Mouse (Mus musculus): ENCODE data around the gene Pde1a. TPM values are rescaled to one million over a fixed set of nuclear protein-coding genes. Genes with fewer than 3 reads are reported as not detected.

The Pde1a gene
- polyA plus RNA-seq, 1 experiment from 2014 or later: 37.5 TPM

DNA sequence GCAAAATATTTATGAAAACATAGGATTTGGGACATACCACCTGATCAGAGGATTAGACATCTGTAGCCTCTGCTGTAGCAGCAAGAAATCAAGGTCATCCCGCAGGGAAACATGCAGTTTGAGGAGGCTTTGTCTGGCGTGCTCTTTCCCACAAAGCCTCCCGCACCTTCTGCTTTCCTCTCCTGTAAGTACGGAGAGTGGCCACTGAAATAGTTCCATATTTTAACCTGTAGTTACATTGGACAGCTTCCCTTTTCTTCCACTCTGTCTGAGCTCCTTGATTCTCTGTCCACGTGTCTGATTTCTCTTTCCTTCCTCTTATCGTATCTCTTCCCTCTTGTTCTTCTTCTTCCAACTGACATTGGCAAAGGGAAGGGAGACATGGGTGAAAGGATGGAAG is 20.8 kb upstream of the Pde1a start:
- DNase-seq (ENCODE audit: low spot score) (no peak), ATAC-seq (replicated peaks; ENCODE audit: low FRiP score, low read depth) (no peak)
- H3K36me3 ChIP-seq (ENCODE audit: insufficient read depth, low read length): no peaks in the 10 kb centered on the region
- H3K4me2 ChIP-seq (ENCODE audit: low read length): no peak overlapping the region
- no peaks in the 10 kb centered on the region for H3K27me3 ChIP-seq (ENCODE audit: insufficient read depth, low read length)
- no peaks in the 10 kb centered on the region for H3K4me1 ChIP-seq (replicated peaks; ENCODE audit: insufficient read depth, low read length)
- no peak for TF ChIP-seq CTCF (IDR thresholded peaks at IDR 0.05; ENCODE audit: low read depth)
- no peak overlapping the region for H3K4me3 ChIP-seq (replicated peaks; ENCODE audit: low read depth, low read length)
- no peak overlapping the region for H3K27ac ChIP-seq
- H3K9me3 ChIP-seq (replicated peaks; ENCODE audit: low read length): no peaks in the 10 kb centered on the region
- WGBS: 85% methylated on average over 6 of the region's 6 CpGs
- no peak overlapping the region for H3K9ac ChIP-seq (ENCODE audit: low read depth, low read length)

DNA sequence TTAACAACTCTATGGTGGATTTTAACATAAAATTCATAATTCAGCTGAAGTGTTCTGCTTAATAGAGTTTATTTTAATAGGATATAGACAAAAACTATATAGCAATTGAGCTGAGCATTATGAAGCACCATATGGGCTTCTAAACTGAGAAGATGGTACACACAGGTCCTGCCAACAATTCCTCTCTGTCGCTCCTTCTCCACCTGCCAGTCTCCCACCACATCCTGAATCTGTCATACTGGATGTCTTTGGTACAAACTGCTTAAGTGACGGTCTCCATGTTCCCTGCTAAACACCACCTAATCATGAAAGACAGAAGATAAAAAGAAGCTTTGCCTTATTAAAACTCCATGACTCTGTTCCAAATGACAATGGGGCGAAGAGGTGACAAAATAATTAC is 20.1 kb upstream of the Pde1a start:
- Histone ChIP-seq H3K9ac (ENCODE audit: low read depth, low read length) (no peak overlapping the region), H3K27me3 (ENCODE audit: insufficient read depth, low read length) (no peaks in the 10 kb centered on the region), H3K9me3 (replicated peaks; ENCODE audit: low read length) (no peaks in the 10 kb centered on the region), H3K36me3 (ENCODE audit: insufficient read depth, low read length) (no peaks in the 10 kb centered on the region), H3K27ac (no peak overlapping the region), H3K4me2 (ENCODE audit: low read length) (no peak overlapping the region), H3K4me1 (replicated peaks; ENCODE audit: insufficient read depth, low read length) (no peaks in the 10 kb centered on the region), H3K4me3 (replicated peaks; ENCODE audit: low read depth, low read length) (no peak overlapping the region)
- 92% methylated on average over 3 of the region's 3 CpGs for WGBS
- ATAC-seq (replicated peaks; ENCODE audit: low FRiP score, low read depth) (no peak), DNase-seq (ENCODE audit: low spot score) (no peak)
- no peak for TF ChIP-seq CTCF (IDR thresholded peaks at IDR 0.05; ENCODE audit: low read depth)

DNA sequence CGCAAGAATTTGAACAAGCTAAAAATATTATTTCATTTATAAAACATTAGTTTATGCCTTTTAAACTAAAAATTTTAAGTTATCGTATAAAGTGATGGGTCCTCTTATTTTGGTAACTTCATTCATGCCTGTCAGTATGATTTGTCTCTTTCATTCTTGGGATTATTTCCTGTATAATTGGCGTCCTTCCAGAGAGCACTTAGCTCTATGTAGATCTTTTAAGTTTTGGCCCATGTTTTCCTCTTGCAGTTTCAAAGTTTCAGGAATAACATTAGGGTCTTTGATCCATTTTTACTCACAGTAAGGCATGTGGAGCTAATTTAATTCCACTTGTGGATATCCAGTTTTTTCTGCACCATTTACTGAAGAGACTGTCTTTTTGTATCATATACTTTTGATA is 5.8 kb upstream of the Pde1a start:
- 77% methylated on average over 3 of the region's 3 CpGs for WGBS
- Histone ChIP-seq H3K4me2 (ENCODE audit: low read length) (no peak overlapping the region), H3K9ac (ENCODE audit: low read depth, low read length) (no peak overlapping the region), H3K4me1 (replicated peaks; ENCODE audit: insufficient read depth, low read length) (no peaks in the 10 kb centered on the region), H3K9me3 (replicated peaks; ENCODE audit: low read length) (no peaks in the 10 kb centered on the region), H3K27me3 (ENCODE audit: insufficient read depth, low read length) (no peaks in the 10 kb centered on the region), H3K4me3 (replicated peaks; ENCODE audit: low read depth, low read length) (no peak overlapping the region), H3K36me3 (ENCODE audit: insufficient read depth, low read length) (no peaks in the 10 kb centered on the region), H3K27ac (no peak overlapping the region)
- TF ChIP-seq CTCF (IDR thresholded peaks at IDR 0.05; ENCODE audit: low read depth): no peak
- DNase-seq (ENCODE audit: low spot score) (no peak), ATAC-seq (replicated peaks; ENCODE audit: low FRiP score, low read depth) (no peak)

DNA sequence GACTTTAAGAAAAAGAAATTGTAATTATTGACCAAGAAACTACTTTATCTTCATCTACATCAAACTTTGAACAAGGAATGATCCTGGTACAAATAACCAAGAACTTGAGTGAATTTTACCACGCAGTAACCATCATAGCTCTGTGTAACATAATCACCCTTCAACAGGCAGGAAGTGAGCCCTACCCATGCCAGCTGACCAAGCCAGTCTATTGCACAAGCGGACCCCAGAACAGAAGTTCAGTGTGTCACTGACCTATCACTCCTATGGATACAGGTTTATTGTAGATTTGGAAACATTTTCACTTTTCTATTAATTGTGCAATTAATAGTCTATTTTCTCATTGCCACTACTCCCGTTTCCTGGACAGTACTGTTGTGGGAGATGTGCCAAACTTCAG is 3.4 kb upstream of the Pde1a start:
- no peaks in the 10 kb centered on the region for H3K36me3 ChIP-seq (ENCODE audit: insufficient read depth, low read length)
- H3K27ac ChIP-seq: no peak overlapping the region
- DNase-seq (ENCODE audit: low spot score): no peak
- H3K4me1 ChIP-seq (replicated peaks; ENCODE audit: insufficient read depth, low read length): 0 out of 2 replicates have a peak, but pooled peaks cover 9% of the 10 kb centered on the region
- TF ChIP-seq CTCF (IDR thresholded peaks at IDR 0.05; ENCODE audit: low read depth): no peak
- 75% methylated on average over 3 of the region's 3 CpGs for WGBS
- no peaks in the 10 kb centered on the region for H3K27me3 ChIP-seq (ENCODE audit: insufficient read depth, low read length)
- H3K4me3 ChIP-seq (replicated peaks; ENCODE audit: low read depth, low read length): no peak overlapping the region
- no peaks in the 10 kb centered on the region for H3K9me3 ChIP-seq (replicated peaks; ENCODE audit: low read length)
- ATAC-seq (replicated peaks; ENCODE audit: low FRiP score, low read depth): no peak
- H3K9ac ChIP-seq (ENCODE audit: low read depth, low read length): no peak overlapping the region
- no peak overlapping the region for H3K4me2 ChIP-seq (ENCODE audit: low read length)

DNA sequence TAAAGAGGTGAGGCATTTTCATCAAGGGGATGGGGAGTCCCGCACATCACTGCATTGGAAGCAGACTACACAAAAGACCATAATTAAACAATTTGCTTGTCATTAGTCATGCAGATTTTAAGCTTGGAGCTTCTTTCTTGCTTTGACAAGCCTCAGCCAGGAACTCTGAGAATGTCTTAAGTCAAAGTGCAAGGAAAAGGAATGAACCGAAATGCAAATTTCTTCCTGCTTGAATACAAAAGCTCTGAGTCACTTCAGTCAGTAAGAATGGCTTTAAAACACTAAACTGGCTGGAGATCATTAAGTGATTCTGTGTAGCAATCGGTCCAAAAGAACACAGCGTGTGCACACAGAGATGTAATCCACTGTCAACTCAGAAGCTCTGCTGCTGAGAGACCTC is 2.6 kb downstream of the Pde1a start:
- Histone ChIP-seq H3K4me2 (ENCODE audit: low read length) (0 out of 2 replicates have a peak overlapping the region, but pooled peaks have one; percentile 2), H3K9ac (ENCODE audit: low read depth, low read length) (no peak overlapping the region), H3K4me1 (replicated peaks; ENCODE audit: insufficient read depth, low read length) (0 out of 2 replicates have a peak, but pooled peaks cover 9% of the 10 kb centered on the region), H3K27ac (no peak overlapping the region), H3K4me3 (replicated peaks; ENCODE audit: low read depth, low read length) (no peak overlapping the region), H3K36me3 (ENCODE audit: insufficient read depth, low read length) (no peaks in the 10 kb centered on the region), H3K9me3 (replicated peaks; ENCODE audit: low read length) (no peaks in the 10 kb centered on the region), H3K27me3 (ENCODE audit: insufficient read depth, low read length) (no peaks in the 10 kb centered on the region)
- TF ChIP-seq CTCF (IDR thresholded peaks at IDR 0.05; ENCODE audit: low read depth): no peak
- ATAC-seq (replicated peaks; ENCODE audit: low FRiP score, low read depth) (no peak), DNase-seq (ENCODE audit: low spot score) (peak; percentile 63)
- WGBS: 19% methylated on average over 4 of the region's 4 CpGs

DNA sequence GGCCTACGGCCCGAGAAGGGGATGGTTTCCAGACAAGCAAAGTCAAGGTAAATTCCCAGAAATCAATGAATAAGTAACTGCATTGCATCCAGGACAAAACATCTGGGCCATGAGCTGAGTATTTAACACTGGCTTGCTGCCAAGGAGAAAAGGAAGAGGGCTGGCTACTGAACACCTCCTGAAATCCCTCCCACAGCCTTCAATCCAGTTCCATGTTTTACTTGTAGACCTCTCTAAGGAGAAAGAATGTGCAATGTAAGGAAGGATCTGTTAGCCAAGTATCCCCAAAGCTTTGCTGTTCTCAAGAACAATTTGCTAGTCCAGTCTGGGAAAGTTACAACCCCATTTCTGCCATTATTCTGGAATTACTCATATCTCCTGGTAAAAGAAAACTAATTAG is 42.4 kb downstream of the Pde1a start:
- no peak overlapping the region for H3K4me3 ChIP-seq (replicated peaks; ENCODE audit: low read depth, low read length)
- H3K4me2 ChIP-seq (ENCODE audit: low read length): no peak overlapping the region
- DNase-seq (ENCODE audit: low spot score) (peak; percentile 58), ATAC-seq (replicated peaks; ENCODE audit: low FRiP score, low read depth) (no peak)
- H3K9ac ChIP-seq (ENCODE audit: low read depth, low read length): no peak overlapping the region
- WGBS: 76% methylated on average over 2 of the region's 2 CpGs
- no peaks in the 10 kb centered on the region for H3K27me3 ChIP-seq (ENCODE audit: insufficient read depth, low read length)
- H3K9me3 ChIP-seq (replicated peaks; ENCODE audit: low read length): no peaks in the 10 kb centered on the region
- TF ChIP-seq CTCF (IDR thresholded peaks at IDR 0.05; ENCODE audit: low read depth): no peak
- no peaks in the 10 kb centered on the region for H3K4me1 ChIP-seq (replicated peaks; ENCODE audit: insufficient read depth, low read length)
- H3K27ac ChIP-seq: no peak overlapping the region
- no peaks in the 10 kb centered on the region for H3K36me3 ChIP-seq (ENCODE audit: insufficient read depth, low read length)

DNA sequence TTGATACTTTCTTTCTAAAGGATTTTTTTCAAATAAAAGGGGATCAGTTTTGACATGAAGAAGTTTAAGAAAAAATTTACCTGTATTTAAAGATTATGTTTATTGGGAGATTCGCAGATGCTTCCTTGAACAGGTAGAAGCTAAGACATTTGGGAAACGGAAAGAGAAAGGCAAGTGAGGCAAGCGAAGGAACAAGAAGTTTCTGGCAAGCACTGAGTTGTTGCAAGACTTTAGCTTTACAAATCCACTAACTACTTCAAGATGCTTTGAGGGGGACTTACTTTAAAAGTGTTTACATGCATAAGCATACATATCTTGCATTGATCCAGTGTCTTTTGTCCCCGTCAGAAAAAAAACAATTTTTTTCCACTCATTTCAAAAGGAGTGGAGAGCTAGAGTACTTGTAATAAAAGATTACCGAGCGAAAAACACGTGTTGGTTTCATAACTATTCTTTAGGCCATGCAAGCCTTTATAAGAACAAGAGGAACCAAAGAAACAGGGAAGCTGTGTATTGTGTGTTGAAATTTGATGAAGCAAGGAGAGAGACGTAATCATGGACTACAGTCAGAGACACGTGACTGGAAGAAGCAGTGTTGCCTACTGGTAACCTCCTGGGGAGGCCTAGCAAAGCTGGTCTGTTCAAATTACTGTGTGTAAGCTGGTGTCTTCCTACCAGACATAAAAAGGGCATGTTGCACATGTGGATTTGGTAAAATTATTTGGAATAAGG is 49.0 kb downstream of the Pde1a start:
- Histone ChIP-seq H3K9me3 (replicated peaks; ENCODE audit: low read length) (no peaks in the 10 kb centered on the region), H3K9ac (ENCODE audit: low read depth, low read length) (no peak overlapping the region), H3K4me1 (replicated peaks; ENCODE audit: insufficient read depth, low read length) (no peaks in the 10 kb centered on the region), H3K4me3 (replicated peaks; ENCODE audit: low read depth, low read length) (no peak overlapping the region), H3K4me2 (ENCODE audit: low read length) (no peak overlapping the region), H3K27me3 (ENCODE audit: insufficient read depth, low read length) (no peaks in the 10 kb centered on the region), H3K36me3 (ENCODE audit: insufficient read depth, low read length) (no peaks in the 10 kb centered on the region), H3K27ac (no peak overlapping the region)
- WGBS: 86% methylated on average over 9 of the region's 9 CpGs
- ATAC-seq (replicated peaks; ENCODE audit: low FRiP score, low read depth): no peak
- no peak for DNase-seq (ENCODE audit: low spot score)
- no peak for TF ChIP-seq CTCF (IDR thresholded peaks at IDR 0.05; ENCODE audit: low read depth)

All from kidney, postnatal 0 days (tissue).